Mouse (Mus musculus): ENCODE measurements at regions not wholly inside any gene's neighbourhood (a gene's known extent, or its start where the extent isn't known, plus 50 kb on each side); places are given as distances from the start of the nearest gene placed in this dataset.

DNA sequence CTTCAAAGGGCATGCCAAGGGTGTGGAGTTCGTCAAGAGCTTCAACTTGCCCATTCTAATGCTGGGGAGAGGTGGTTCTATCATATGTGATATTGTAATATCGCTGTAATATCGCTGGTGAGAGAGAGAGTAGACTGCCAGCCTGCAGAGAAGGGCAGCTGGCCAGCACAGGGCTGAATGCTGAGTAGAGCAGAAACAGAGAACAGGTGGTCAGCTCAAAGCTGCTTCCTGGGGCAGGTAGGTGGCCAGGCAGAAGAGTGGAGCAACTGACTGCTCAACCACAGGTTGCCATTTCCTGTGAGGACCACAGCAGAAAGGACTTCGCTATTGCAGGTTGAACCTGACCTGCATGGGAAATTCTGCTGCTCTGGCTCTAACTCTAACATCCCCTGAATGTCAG, 108.5 kb upstream of the Hs6st1 start:
- TF ChIP-seq POLR2A (IDR thresholded peaks at IDR 0.05; ENCODE audit: borderline replicate concordance, extremely low read depth, low read depth, low read length) (no peak), CTCF (IDR thresholded peaks at IDR 0.05; ENCODE audit: insufficient read depth, low read length) (no peak)

All from lung, adult 2 months (tissue).